Mouse (Mus musculus) midbrain, postnatal 0 days (tissue): Measurements from ENCODE around the gene Pla1a. TPM values are rescaled to one million over a fixed set of nuclear protein-coding genes. Genes with fewer than 3 reads are reported as not detected.

Experiments used
- ATAC-seq: fragments of 200-750 bp; cut with Nextera tagmentation; 2 replicates; pipeline ENCODE4 v1.8.0; 2017; ENCODE audit warnings: moderate number of reproducible peaks, mild to moderate bottlenecking, moderate TSS enrichment, moderate library complexity; ENCODE audit not compliant: low FRiP score
- DNase-seq: peaks from one replicate; pipeline ENCODE4 v3.0.0-alpha.2; 2015; ENCODE audit warnings: low spot score
- H3K27ac ChIP-seq: fragments of 300-500 bp; sonication (generic); 2 replicates; pipeline ENCODE4 v1.5.1; 2014; ENCODE audit warnings: low read depth, mild to moderate bottlenecking, low read length, mixed read lengths
- H3K27me3 ChIP-seq: fragments of 300-500 bp; sonication (generic); 2 replicates; pipeline ENCODE4 v1.6.1; 2014; ENCODE audit warnings: low read length, control low read depth, mixed read lengths; ENCODE audit not compliant: insufficient read depth
- H3K36me3 ChIP-seq: fragments of 300-500 bp; sonication (generic); 2 replicates; pipeline ENCODE4 v1.6.1; 2014; ENCODE audit warnings: low read length, control low read depth, mixed read lengths; ENCODE audit not compliant: insufficient read depth
- H3K4me1 ChIP-seq: fragments of 300-500 bp; sonication (generic); 2 replicates; pipeline ENCODE4 v1.6.1; 2014; ENCODE audit warnings: mild to moderate bottlenecking, control low read depth, antibody characterized with exemption, low read length, mixed read lengths; ENCODE audit not compliant: insufficient read depth
- H3K4me2 ChIP-seq: fragments of 300-500 bp; sonication (generic); 2 replicates; pipeline ENCODE4 v1.6.1; 2014; ENCODE audit warnings: low read depth, mild to moderate bottlenecking, low read length, mixed read lengths; ENCODE audit not compliant: poor library complexity, severe bottlenecking
- H3K4me3 ChIP-seq: fragments of 300-500 bp; sonication (generic); 2 replicates; pipeline ENCODE4 v1.5.1; 2014; ENCODE audit warnings: low read depth, mild to moderate bottlenecking, low read length, moderate library complexity
- H3K9ac ChIP-seq: fragments of 300-500 bp; sonication (generic); replicated peaks from 2 replicates; pipeline ENCODE4 v1.6.1; 2014; ENCODE audit warnings: mild to moderate bottlenecking, low read length, moderate library complexity, mixed read lengths; ENCODE audit not compliant: poor library complexity, severe bottlenecking
- H3K9me3 ChIP-seq: fragments of 300-500 bp; sonication (generic); 2 replicates; pipeline ENCODE4 v1.6.1; 2016; ENCODE audit warnings: low read length, control low read depth
- CTCF ChIP-seq: IDR thresholded peaks from 2 replicates; pipeline ENCODE4 v1.5.1; 2016; ENCODE audit warnings: antibody characterized with exemption, mild to moderate bottlenecking
- WGBS: fragments of 180-500 bp; shearing (Covaris S2); extraction: QIAGEN DNeasy Blood & Tissue Kit; methylation state at CpG from one replicate; pipeline ENCODE4 v1.1.7; 2014; 5-methylcytosine and 5-hydroxymethylcytosine counted together
- polyA plus RNA-seq: library from polyadenylated mRNA; unstranded; fragments of >200 nt; fragmentation: Nextera tagmentation; extraction: Ambion mirVana; gene quantifications from 2 replicates; pipeline ENCODE4 v1.2.1, GENCODE M21; 2015
- total RNA-seq: library from RNA; depleted of rRNA; stranded (reverse); fragments of >200 nt; gene quantifications from 2 replicates; pipeline ENCODE4 v1.2.3, GENCODE M21; 2014

Pla1a gene
- total and polyA plus RNA-seq, 2 experiments from 2014 or later, result 1.4 to 1.6 TPM

GRCm38 (mm10) chr16:38392126-38392894 is 40.6 kb downstream of the Pla1a start:
- H3K9me3 ChIP-seq, result no peaks in the 10 kb centered on the region
- H3K4me3 ChIP-seq, result no peak overlapping the region
- H3K4me1 ChIP-seq, result no peaks in the 10 kb centered on the region
- no peak overlapping the region for H3K4me2 ChIP-seq
- H3K36me3 ChIP-seq, result no peaks in the 10 kb centered on the region
- WGBS, result 83% methylated on average over 23 of the region's 23 CpGs
- H3K27me3 ChIP-seq, result no peaks in the 10 kb centered on the region
- no peak overlapping the region for H3K27ac ChIP-seq
- no peak for DNase-seq
- no peak for TF ChIP-seq CTCF
- no peak for ATAC-seq
- H3K9ac ChIP-seq, result no peak overlapping the region

- no peaks in the 10 kb centered on the region for H3K4me1 ChIP-seq
- TF ChIP-seq CTCF, result no peak
- 88% methylated on average over 7 of the region's 7 CpGs for WGBS
Observed at GRCm38 (mm10) chr16:38390322-38390721, 42.6 kb downstream of the Pla1a start.

GRCm38 (mm10) chr16:38389284-38389893 is 43.6 kb downstream of the Pla1a start:
- H3K9ac ChIP-seq, result no peak overlapping the region
- no peak overlapping the region for H3K27ac ChIP-seq
- ATAC-seq (no peak), DNase-seq (no peak)
- H3K27me3 ChIP-seq, result no peaks in the 10 kb centered on the region
- no peaks in the 10 kb centered on the region for H3K36me3 ChIP-seq
- WGBS, result 80% methylated on average over 8 of the region's 8 CpGs
- H3K9me3 ChIP-seq, result no peaks in the 10 kb centered on the region
- no peak overlapping the region for H3K4me2 ChIP-seq
- no peaks in the 10 kb centered on the region for H3K4me1 ChIP-seq
- TF ChIP-seq CTCF, result no peak
- H3K4me3 ChIP-seq, result no peak overlapping the region

More at GRCm38 (mm10) chr16:38390322-38390721, 42.6 kb downstream of the Pla1a start:
- Histone ChIP-seq H3K9me3 (no peaks in the 10 kb centered on the region), H3K27ac (no peak overlapping the region), H3K4me2 (no peak overlapping the region), H3K4me3 (no peak overlapping the region), H3K9ac (no peak overlapping the region), H3K36me3 (no peaks in the 10 kb centered on the region), H3K27me3 (no peaks in the 10 kb centered on the region)
- DNase-seq (no peak), ATAC-seq (no peak)

GRCm38 (mm10) chr16:38388757-38389156 is 44.2 kb downstream of the Pla1a start:
- no peaks in the 10 kb centered on the region for H3K27me3 ChIP-seq
- DNase-seq, result no peak
- H3K4me3 ChIP-seq, result no peak overlapping the region
- 80% methylated on average over 6 of the region's 6 CpGs for WGBS
- H3K9me3 ChIP-seq, result no peaks in the 10 kb centered on the region
- H3K4me1 ChIP-seq, result no peaks in the 10 kb centered on the region
- no peak overlapping the region for H3K27ac ChIP-seq
- ATAC-seq, result no peak
- no peak overlapping the region for H3K9ac ChIP-seq
- H3K4me2 ChIP-seq, result no peak overlapping the region
- no peaks in the 10 kb centered on the region for H3K36me3 ChIP-seq
- TF ChIP-seq CTCF, result no peak

GRCm38 (mm10) chr16:38387389-38387788 is 45.6 kb downstream of the Pla1a start:
- H3K9ac ChIP-seq, result no peak overlapping the region
- 86% methylated on average over 6 of the region's 6 CpGs for whole genome bisulfite sequencing
- H3K4me3 ChIP-seq, result no peak overlapping the region
- no peak for ATAC-seq
- no peak for TF ChIP-seq CTCF
- H3K9me3 ChIP-seq, result no peaks in the 10 kb centered on the region
- H3K4me2 ChIP-seq, result no peak overlapping the region
- no peak for DNase-seq
- no peaks in the 10 kb centered on the region for H3K36me3 ChIP-seq
- H3K4me1 ChIP-seq, result no peaks in the 10 kb centered on the region
- no peaks in the 10 kb centered on the region for H3K27me3 ChIP-seq
- no peak overlapping the region for H3K27ac ChIP-seq

- no peak for DNase-seq
- no peak for ATAC-seq
- Histone ChIP-seq H3K4me3 (no peak overlapping the region), H3K36me3 (no peaks in the 10 kb centered on the region), H3K27me3 (no peaks in the 10 kb centered on the region), H3K9me3 (no peaks in the 10 kb centered on the region), H3K4me2 (no peak overlapping the region), H3K9ac (no peak overlapping the region), H3K4me1 (no peaks in the 10 kb centered on the region), H3K27ac (no peak overlapping the region)
- 98% methylated on average over 4 of the region's 4 CpGs for WGBS
- TF ChIP-seq CTCF, result no peak
Observed at GRCm38 (mm10) chr16:38385700-38386099, 47.2 kb downstream of the Pla1a start.
